Mouse (Mus musculus) megakaryocyte, embryonic 14.5 days (primary cell): ENCODE data around the gene Evl. TPM values are rescaled to one million over a fixed set of nuclear protein-coding genes. Genes with fewer than 3 reads are reported as not detected.

ENCODE experiments used
- H3K27me3 ChIP-seq: replicated peaks from 2 replicates; pipeline ENCODE3; 2012; ENCODE audit warnings: inconsistent platforms
- H3K36me3 ChIP-seq: replicated peaks from 2 replicates; pipeline ENCODE3; 2012; ENCODE audit warnings: low read length, inconsistent platforms, mixed read lengths
- H3K4me1 ChIP-seq: 2 replicates; pipeline ENCODE4 v1.6.1; 2012; ENCODE audit warnings: inconsistent platforms
- H3K4me3 ChIP-seq: replicated peaks from 2 replicates; pipeline ENCODE3; 2012; ENCODE audit warnings: moderate library complexity, mild to moderate bottlenecking, inconsistent platforms
- H3K9me3 ChIP-seq: 2 replicates; pipeline ENCODE4 v1.6.1; 2012; ENCODE audit warnings: inconsistent platforms
- FLI1 ChIP-seq: IDR thresholded peaks from 2 replicates; pipeline ENCODE4 v1.6.1; 2012; ENCODE audit warnings: low read length, inconsistent platforms, mixed read lengths
- GATA1 ChIP-seq: IDR thresholded peaks from 3 replicates; pipeline ENCODE4 v1.6.1; 2012; ENCODE audit warnings: mixed read lengths, low read length, inconsistent platforms, borderline replicate concordance
- polyA plus RNA-seq: library from polyadenylated mRNA; stranded (reverse); fragments of >175 nt; gene quantifications from 2 replicates; pipeline ENCODE4 v1.2.3, GENCODE M21; 2012; ENCODE audit warnings: low replicate concordance; ENCODE audit not compliant: insufficient read depth

Evl gene
- polyA plus RNA-seq, 1 experiment = 77.2 TPM

DNA sequence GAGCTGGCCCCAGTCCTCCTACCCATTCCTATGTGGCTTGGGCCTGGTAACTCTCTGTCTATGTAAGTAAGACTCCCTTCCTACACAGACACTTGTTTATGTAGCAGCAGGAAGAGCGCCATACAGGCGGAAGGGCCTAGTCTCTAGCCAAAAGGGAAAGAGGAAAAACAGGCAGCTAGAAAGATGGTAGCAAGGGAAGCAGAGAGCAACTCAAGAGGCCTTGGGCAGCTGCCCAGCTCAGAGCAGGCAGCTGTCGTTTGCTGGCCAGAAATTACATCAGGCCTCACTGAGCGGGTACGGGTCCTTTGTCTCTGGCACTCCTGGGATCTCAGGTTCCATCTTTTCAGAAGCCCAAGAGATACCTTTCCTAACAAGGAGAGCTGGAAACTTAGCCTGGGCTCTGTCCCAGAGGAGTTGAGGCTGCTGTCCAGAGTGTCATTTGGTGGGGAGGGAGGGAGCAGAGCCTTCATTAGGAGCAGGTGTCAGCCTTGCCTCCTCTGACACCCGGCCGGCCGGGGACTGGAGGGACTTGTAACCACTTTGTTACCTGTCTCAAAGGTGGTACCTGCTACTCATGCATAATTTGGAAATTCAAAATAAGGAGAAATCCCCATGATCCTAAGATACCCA lies 114.2 kb downstream of the Evl start:
- peaks cover 40% of the 10 kb centered on the region for H3K4me1 ChIP-seq
- H3K27me3 ChIP-seq = peaks cover 51% of the 10 kb centered on the region
- peaks cover 4% of the 10 kb centered on the region for H3K36me3 ChIP-seq
- 0 out of 2 replicates have a peak, but pooled peaks cover 2% of the 10 kb centered on the region for H3K9me3 ChIP-seq
- TF ChIP-seq GATA1 (no peak), FLI1 (no peak)
- no peak overlapping the region for H3K4me3 ChIP-seq

DNA sequence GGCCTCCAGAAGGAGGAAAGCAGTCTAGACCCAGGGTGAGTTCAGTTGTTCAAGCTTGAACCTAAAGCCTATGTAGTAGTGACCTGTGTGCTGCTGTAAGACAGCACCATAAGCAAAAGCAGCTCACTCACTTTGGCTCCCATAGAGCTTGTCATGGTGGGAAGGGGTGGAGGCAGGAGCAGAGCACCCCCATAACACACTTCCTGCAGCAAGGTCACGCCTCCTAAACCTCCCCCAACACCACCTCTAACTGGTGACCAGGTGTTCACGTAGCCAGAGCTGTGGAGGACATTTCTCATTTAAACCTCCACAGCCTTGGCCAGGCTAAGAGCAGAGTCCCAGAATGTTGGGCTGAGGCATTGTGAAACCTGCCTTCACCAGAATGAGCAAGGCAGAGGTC lies 117.0 kb downstream of the Evl start:
- H3K36me3 ChIP-seq = peaks cover 10% of the 10 kb centered on the region
- H3K27me3 ChIP-seq = peaks cover 43% of the 10 kb centered on the region
- no peak overlapping the region for H3K4me3 ChIP-seq
- no peak for TF ChIP-seq GATA1
- H3K4me1 ChIP-seq = peaks cover 37% of the 10 kb centered on the region
- H3K9me3 ChIP-seq = no peaks in the 10 kb centered on the region

DNA sequence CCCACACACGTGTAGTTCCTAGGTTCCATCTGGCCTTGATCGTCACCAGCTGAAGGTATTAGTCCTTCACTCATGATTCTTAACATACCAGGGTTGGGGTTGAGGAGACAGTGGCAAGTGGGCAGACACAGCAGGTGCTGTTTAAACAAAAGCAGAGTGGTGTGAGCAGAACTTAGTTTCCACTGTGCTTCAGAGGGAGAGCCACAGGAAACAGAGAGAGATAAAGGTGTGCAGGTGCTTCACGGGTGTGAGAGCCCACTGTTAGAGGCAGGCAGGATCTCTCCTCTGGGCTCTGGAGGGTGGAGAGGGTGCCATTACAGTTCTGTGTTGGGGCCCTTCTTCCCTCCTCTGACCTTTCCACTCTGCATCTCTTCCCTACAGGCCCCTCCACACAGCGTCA lies 118.4 kb downstream of the Evl start:
- H3K4me3 ChIP-seq = no peak overlapping the region
- TF ChIP-seq FLI1 = no peak
- TF ChIP-seq GATA1 = no peak
- H3K27me3 ChIP-seq = peaks cover 35% of the 10 kb centered on the region
- no peaks in the 10 kb centered on the region for H3K9me3 ChIP-seq
- H3K4me1 ChIP-seq = peaks cover 31% of the 10 kb centered on the region
- peaks cover 10% of the 10 kb centered on the region for H3K36me3 ChIP-seq

DNA sequence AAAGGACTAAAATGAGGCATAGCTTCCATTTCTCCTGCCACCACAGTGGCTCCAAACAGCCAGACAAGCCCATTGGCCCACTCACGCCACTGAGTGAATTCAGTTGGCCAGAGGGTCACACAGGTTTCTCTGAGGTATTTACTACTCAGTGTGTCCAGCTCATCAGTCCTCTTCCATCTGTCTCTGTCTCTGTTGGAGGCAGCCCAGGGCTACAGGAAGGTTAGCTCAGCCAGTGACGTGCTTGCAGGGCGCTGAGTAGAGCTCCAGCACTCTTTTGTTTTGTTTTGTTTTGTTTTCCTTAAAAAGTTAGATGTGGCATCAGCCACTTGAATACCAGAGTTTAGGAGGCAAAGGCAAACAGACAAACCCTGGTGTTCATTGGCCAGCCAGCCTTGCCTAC lies 119.0 kb downstream of the Evl start:
- Histone ChIP-seq H3K9me3 (no peaks in the 10 kb centered on the region), H3K36me3 (peaks cover 10% of the 10 kb centered on the region), H3K4me3 (no peak overlapping the region), H3K4me1 (peaks cover 29% of the 10 kb centered on the region), H3K27me3 (peaks cover 31% of the 10 kb centered on the region)
- TF ChIP-seq FLI1 (no peak), GATA1 (no peak)

DNA sequence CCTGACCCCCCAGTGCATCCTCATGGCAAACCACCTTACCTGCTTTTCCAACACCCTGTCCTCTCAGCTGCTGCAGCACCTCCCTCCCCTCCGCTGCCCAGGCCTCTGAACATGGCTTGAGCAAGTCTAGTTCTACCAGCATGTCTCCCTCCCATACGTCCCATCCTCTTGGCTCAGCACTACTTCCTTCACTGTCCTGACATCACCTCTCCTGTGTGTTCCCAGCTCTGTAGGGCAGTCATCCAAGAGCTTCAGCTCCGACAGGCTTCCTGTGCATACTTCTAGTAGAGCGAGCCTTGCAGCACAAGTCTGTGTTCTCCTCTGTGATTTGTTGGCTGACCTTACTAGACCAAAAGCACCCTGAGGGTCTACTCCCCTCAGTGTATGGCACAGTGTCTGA lies 120.0 kb downstream of the Evl start:
- Histone ChIP-seq H3K27me3 (peaks cover 30% of the 10 kb centered on the region), H3K4me3 (no peak overlapping the region), H3K36me3 (peaks cover 13% of the 10 kb centered on the region), H3K4me1 (peaks cover 28% of the 10 kb centered on the region), H3K9me3 (no peaks in the 10 kb centered on the region)
- no peak for TF ChIP-seq GATA1
- TF ChIP-seq FLI1 = no peak

DNA sequence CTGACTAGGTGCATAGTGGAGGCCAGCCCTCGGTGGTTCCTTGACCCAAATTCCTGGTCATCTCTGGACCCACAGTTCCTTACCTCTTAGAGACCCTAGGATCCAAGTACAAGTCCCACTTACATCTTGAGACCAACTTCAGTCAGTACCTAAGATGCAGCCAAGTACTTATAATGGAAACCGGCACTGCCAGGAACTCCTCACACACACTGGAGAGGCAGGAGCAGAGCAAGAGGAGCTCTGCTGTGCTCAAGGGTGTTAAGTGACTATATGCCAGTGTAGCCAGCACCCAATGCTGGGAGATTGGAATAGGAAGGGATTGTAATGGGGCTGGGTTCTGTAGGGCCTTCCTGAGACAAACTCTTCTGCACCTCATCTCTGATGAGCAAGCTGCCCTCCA lies 120.4 kb downstream of the Evl start:
- peaks cover 30% of the 10 kb centered on the region for H3K27me3 ChIP-seq
- H3K36me3 ChIP-seq = peaks cover 17% of the 10 kb centered on the region
- H3K4me1 ChIP-seq = peaks cover 24% of the 10 kb centered on the region
- TF ChIP-seq FLI1 (no peak), GATA1 (no peak)
- no peak overlapping the region for H3K4me3 ChIP-seq
- no peaks in the 10 kb centered on the region for H3K9me3 ChIP-seq

DNA sequence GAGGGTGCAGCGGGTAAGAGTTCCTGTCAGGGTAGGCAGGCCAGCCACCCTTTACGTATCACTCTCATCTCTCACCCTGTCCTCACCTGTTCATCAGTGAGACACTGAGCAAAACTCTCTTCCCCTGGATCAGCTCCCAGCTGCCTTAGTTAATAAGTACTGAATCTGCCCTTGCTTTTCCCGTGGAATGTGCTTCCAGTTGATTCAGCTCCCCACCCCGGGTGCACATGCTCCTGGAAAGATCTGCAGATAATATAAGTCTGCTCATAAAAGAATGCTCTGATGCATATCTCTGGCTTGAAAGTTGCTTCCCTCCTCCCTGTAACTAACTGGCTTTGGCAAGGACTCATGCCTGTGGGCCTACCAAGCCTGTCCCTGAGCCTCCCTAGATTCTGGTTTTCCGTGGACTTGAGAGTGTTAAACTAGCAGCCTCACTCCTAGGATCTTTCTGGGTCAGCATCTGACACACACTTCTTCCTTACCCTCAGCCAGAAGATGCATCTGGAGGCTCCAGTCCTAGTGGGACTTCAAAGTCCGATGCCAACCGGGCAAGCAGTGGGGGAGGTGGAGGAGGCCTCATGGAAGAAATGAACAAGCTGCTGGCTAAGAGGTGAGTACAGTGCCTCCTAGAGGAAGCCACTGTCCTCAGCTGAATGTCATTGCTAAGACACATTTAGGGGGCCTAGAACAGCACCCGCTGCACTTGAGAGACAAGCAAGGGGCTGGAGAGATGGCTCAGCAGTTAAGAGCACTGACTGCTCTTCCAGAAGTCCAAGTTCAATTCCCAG lies 121.3 kb downstream of the Evl start:
- Histone ChIP-seq H3K4me3 (no peak overlapping the region), H3K27me3 (peaks cover 30% of the 10 kb centered on the region), H3K9me3 (no peaks in the 10 kb centered on the region), H3K36me3 (peaks cover 18% of the 10 kb centered on the region), H3K4me1 (peaks cover 18% of the 10 kb centered on the region)
- no peak for TF ChIP-seq FLI1

DNA sequence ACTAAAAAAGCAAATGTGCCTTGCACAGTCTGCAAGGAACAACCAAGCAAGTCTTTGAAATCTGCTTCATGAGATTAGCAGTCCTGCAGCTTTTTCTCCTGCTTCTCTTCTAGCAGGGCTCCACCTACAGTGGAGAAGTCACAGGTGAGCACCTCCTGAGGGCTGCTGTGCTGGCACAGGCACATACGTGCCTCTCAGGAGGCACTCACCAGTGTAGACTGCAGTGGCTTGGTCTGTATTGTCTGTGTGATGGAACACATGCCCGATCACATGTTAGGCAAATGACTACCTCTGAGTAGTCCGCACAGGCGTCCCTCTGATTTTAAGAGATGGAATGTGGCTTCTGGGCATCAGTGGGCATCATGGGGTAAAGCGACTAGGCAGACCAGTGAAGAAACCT lies 122.6 kb downstream of the Evl start:
- no peaks in the 10 kb centered on the region for H3K9me3 ChIP-seq
- TF ChIP-seq FLI1 = no peak
- no peak for TF ChIP-seq GATA1
- peaks cover 17% of the 10 kb centered on the region for H3K4me1 ChIP-seq
- H3K36me3 ChIP-seq = peaks cover 22% of the 10 kb centered on the region
- H3K4me3 ChIP-seq = no peak overlapping the region
- peaks cover 34% of the 10 kb centered on the region for H3K27me3 ChIP-seq

DNA sequence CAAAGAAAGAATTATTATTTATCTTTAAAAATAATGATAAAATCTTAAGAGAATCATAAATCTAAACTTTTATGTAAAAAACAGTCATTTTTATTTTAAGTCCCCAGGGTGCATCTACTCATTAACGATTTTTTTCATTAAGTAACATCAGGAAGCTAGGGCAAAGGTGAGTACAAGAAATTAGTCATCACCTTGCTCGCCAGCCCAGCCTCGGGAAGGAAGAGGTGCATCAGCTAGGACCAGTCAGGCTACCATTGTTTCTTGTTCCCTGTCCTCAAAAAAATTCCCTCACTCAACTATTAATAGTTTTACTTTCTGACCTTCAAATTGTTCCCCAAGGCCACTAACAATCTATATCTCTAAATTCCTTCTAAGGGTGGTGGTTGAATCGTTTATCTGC lies 123.8 kb downstream of the Evl start:
- no peaks in the 10 kb centered on the region for H3K9me3 ChIP-seq
- TF ChIP-seq GATA1 (no peak), FLI1 (no peak)
- H3K4me1 ChIP-seq = peaks cover 26% of the 10 kb centered on the region
- H3K36me3 ChIP-seq = peaks cover 22% of the 10 kb centered on the region
- no peak overlapping the region for H3K4me3 ChIP-seq
- H3K27me3 ChIP-seq = peaks cover 26% of the 10 kb centered on the region

DNA sequence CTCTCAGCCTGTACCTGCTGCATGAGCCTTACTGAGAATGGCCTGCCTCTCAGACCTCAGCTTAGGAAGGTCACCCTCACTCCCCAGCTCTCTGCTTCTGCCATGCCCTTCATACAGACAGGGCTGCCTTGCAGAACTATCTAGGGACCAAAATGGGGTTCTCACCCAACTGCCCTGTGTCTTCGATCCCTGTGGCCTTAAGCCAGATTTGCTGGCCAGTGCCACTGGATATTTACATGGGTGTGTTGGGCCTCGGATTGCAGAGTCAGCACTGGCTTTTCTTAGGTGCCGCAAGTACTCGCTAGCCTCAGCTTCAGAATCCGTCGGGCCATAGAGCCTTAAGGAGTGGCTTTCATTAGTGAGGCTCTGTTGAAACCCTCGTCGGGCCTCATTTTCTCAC lies 126.3 kb downstream of the Evl start:
- H3K36me3 ChIP-seq = peaks cover 19% of the 10 kb centered on the region
- peaks cover 29% of the 10 kb centered on the region for H3K27me3 ChIP-seq
- no peak overlapping the region for H3K4me3 ChIP-seq
- H3K9me3 ChIP-seq = no peaks in the 10 kb centered on the region
- peaks cover 40% of the 10 kb centered on the region for H3K4me1 ChIP-seq
- no peak for TF ChIP-seq FLI1
- no peak for TF ChIP-seq GATA1
